Mouse (Mus musculus) subcutaneous adipose tissue, adult 2 months (tissue): ENCODE data around the gene Sntg2. TPM values are rescaled to one million over a fixed set of nuclear protein-coding genes. Genes with fewer than 3 reads are reported as not detected.

Source experiments
- polyA plus RNA-seq: library from polyadenylated mRNA; depleted of rRNA; stranded (reverse); fragments of >200 nt; gene quantifications from 2 replicates; pipeline ENCODE4 v1.2.3, GENCODE M21; 2012; ENCODE audit warnings: low replicate concordance; rRNA removed

The Sntg2 gene
- 2.4 and 13.2 TPM in 2 replicates for polyA plus RNA-seq

GRCm38 (mm10) chr12:30372933-30373501 is at the start of gene Sntg2:
Gene Sntg2, minus strand, starts transcription at chr12:30373375.

GRCm38 (mm10) chr12:30132524-30132923 is 240.7 kb downstream of the Sntg2 start, which contains the start of gene Tpo:
Gene Tpo, minus strand, starts transcription at chr12:30132624.

Other genes starting within 250 kb of the Sntg2 start
- gene Tpo, start 240.8 kb downstream of the Sntg2 start, polyA plus RNA-seq, result 0.23 TPM in 1 of 2 replicates, not detected in the other
- 16.3 and 18.4 TPM in 2 replicates for gene Tmem18, start 211.1 kb upstream of the Sntg2 start, polyA plus RNA-seq